Mouse (Mus musculus) embryonic fibroblast, embryonic 13.5 days (primary cell): ENCODE data around the gene Rab42.

Source experiments
- CTCF ChIP-seq: IDR thresholded peaks from 2 replicates; pipeline ENCODE4 v1.5.1; 2011; ENCODE audit warnings: mild to moderate bottlenecking, control low read depth, low read length, moderate library complexity, borderline replicate concordance; ENCODE audit not compliant: insufficient read depth
- POLR2A ChIP-seq: IDR thresholded peaks from 2 replicates; pipeline ENCODE4 v1.6.1; 2011; ENCODE audit warnings: low read depth, mild to moderate bottlenecking, control low read depth, low read length, moderate library complexity

DNA sequence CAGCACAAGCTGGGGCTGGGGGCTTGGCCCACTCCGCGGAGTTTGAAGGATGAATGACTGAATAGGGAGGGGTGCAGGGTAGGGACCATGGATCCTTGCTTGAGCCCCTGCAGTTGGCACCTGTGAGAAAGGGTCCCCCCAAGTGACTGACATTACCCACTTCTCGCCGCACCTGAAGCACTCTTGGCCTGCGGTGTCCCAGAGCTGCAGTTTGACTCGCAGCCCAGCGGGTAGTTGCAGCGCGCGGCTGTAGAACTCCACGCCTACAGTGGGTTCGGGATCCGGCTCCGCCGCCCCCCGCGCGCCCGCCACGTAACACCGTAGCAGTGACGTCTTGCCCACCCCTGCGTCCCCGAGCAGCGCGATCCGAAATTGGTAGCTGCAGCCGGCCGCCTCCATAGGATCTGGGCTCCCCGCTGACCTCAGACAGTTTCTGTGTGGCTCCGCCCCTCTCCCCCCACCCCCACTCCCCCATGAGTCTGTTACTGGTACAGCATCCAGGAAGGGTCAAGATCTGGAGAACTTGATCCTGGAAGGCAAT, at the start of gene Rab42:
- peak; percentile 60; the same call in 1 of the 2 replicates for TF ChIP-seq POLR2A
- no peak for TF ChIP-seq CTCF
